ENCODE assay signal across 8 mouse cellular contexts in genomic region chr9:44478959-44479605, GRCm38 (mm10). TPM values are rescaled to one million over a fixed set of nuclear protein-coding genes. Genes with fewer than 3 reads are reported as not detected.
DNase-seq lines count a peak whose midpoint lies in the region; ATAC-seq and TF ChIP-seq lines count a peak whose summit lies in the region.

No protein-coding gene starts in this region.

- peaks cover 28% of the 10 kb centered on the region for H3K4me1 ChIP-seq in embryonic facial prominence, embryonic 15.5 days
- peaks cover 36% of the 10 kb centered on the region for H3K4me1 ChIP-seq in heart, embryonic 15.5 days (replicated peaks)
- peaks cover 41% of the 10 kb centered on the region for H3K4me1 ChIP-seq in liver, postnatal 0 days (ENCODE audit: insufficient read depth)

- H3K36me3 ChIP-seq in embryonic facial prominence, embryonic 15.5 days: no peaks in the 10 kb centered on the region
- no peaks in the 10 kb centered on the region for H3K36me3 ChIP-seq in heart, embryonic 15.5 days
- H3K36me3 ChIP-seq in liver, postnatal 0 days (replicated peaks; ENCODE audit: insufficient read depth, low read length): no peaks in the 10 kb centered on the region

- H3K4me3 ChIP-seq in embryonic facial prominence, embryonic 15.5 days (replicated peaks): peak overlapping the region; percentile 83
- H3K4me3 ChIP-seq in heart, embryonic 15.5 days: peak overlapping the region; percentile 79
- peak overlapping the region; percentile 57 for H3K4me3 ChIP-seq in liver, postnatal 0 days (ENCODE audit: low read depth, low read length)

- 0 out of 2 replicates have a peak, but pooled peaks have one; percentile 9 for TF ChIP-seq CTCF in liver, postnatal 0 days (IDR thresholded peaks at IDR 0.05; ENCODE audit: low read depth)

- H3K9me3 ChIP-seq in embryonic facial prominence, embryonic 15.5 days (replicated peaks): no peaks in the 10 kb centered on the region
- no peaks in the 10 kb centered on the region for H3K9me3 ChIP-seq in heart, embryonic 15.5 days (replicated peaks)
- no peaks in the 10 kb centered on the region for H3K9me3 ChIP-seq in liver, postnatal 0 days (ENCODE audit: low read length)

- peak overlapping the region; percentile 91 for H3K4me2 ChIP-seq in embryonic facial prominence, embryonic 15.5 days (replicated peaks)
- peak overlapping the region; percentile 89 for H3K4me2 ChIP-seq in heart, embryonic 15.5 days
- H3K4me2 ChIP-seq in liver, postnatal 0 days (ENCODE audit: low read depth, low read length): peak overlapping the region; percentile 87

- under 1% methylated on average over 29 of the region's 29 CpGs for WGBS in embryonic facial prominence, embryonic 15.5 days
- WGBS in heart, embryonic 15.5 days: under 1% methylated on average over 29 of the region's 29 CpGs
- WGBS in liver, postnatal 0 days (ENCODE audit: insufficient replicate concordance): under 1% methylated on average over 29 of the region's 29 CpGs

- H3K27me3 ChIP-seq in embryonic facial prominence, embryonic 15.5 days: no peaks in the 10 kb centered on the region
- H3K27me3 ChIP-seq in heart, embryonic 15.5 days: no peaks in the 10 kb centered on the region
- H3K27me3 ChIP-seq in liver, postnatal 0 days (ENCODE audit: insufficient read depth, low read length): peaks cover 12% of the 10 kb centered on the region; the same call in 1 of the 2 replicates

- peak overlapping the region; percentile 76 for H3K9ac ChIP-seq in embryonic facial prominence, embryonic 15.5 days
- H3K9ac ChIP-seq in heart, embryonic 15.5 days: peak overlapping the region; percentile 82
- H3K9ac ChIP-seq in liver, postnatal 0 days (replicated peaks): peak overlapping the region; percentile 53; the same call in 1 of the 2 replicates

- ATAC-seq in embryonic facial prominence, embryonic 15.5 days (ENCODE audit: insufficient number of reproducible peaks, low FRiP score, low TSS enrichment, low read depth): peak; percentile 81
- peak; percentile 41; the same call in 1 of the 2 replicates for ATAC-seq in heart, embryonic 15.5 days (replicated peaks; ENCODE audit: insufficient number of reproducible peaks, insufficient read depth, low FRiP score, low read depth)
- ATAC-seq in liver, postnatal 0 days: no peak

- peak overlapping the region; percentile 100 for H3K27ac ChIP-seq in embryonic facial prominence, embryonic 15.5 days (replicated peaks)
- H3K27ac ChIP-seq in heart, embryonic 15.5 days: peak overlapping the region; percentile 99
- peak overlapping the region; percentile 72 for H3K27ac ChIP-seq in liver, postnatal 0 days (ENCODE audit: low read depth)

- DNase-seq in CD4-positive helper T cell, adult 2 months (ENCODE audit: low read depth, low spot score): peak; percentile 42
- DNase-seq in adrenal gland, postnatal 14 days: peak; percentile 90
- peak; percentile 92 for DNase-seq in kidney, postnatal 10 days
- DNase-seq in liver, postnatal 0 days: peak; percentile 54
- peak; percentile 79 for DNase-seq in ovary, postnatal 36 days (ENCODE audit: low spot score)
- DNase-seq in T-cell, adult 2 months (ENCODE audit: low spot score): no peak

- no peak for TF ChIP-seq EP300 in liver, postnatal 0 days (IDR thresholded peaks at IDR 0.05; ENCODE audit: low read depth)

RNA-seq across cellular contexts. Expression of gene Bcl9l, which starts 3.5 kb away (rescaled TPM):
- total RNA-seq in adrenal gland, postnatal 14 days (2021): 59.3 and 61.7 TPM in 2 replicates
- polyA plus RNA-seq in embryonic facial prominence, embryonic 15.5 days (2015; fragmentation: Nextera tagmentation; extraction: Ambion mirVana): 21.2 and 21.8 TPM in 2 replicates
- polyA plus RNA-seq in heart, embryonic 15.5 days (2015; fragmentation: Nextera tagmentation; extraction: Ambion mirVana): 9.1 and 12.6 TPM in 2 replicates
- 2.0 and 2.2 TPM in 2 replicates for polyA plus RNA-seq in liver, postnatal 0 days (2015; fragmentation: Nextera tagmentation; extraction: Ambion mirVana)

RNA-seq across cellular contexts. Expression of gene Upk2, which starts 24.3 kb away (rescaled TPM):
- total RNA-seq in adrenal gland, postnatal 14 days (2021): not detected in 2 replicates
- polyA plus RNA-seq in embryonic facial prominence, embryonic 15.5 days (2015; fragmentation: Nextera tagmentation; extraction: Ambion mirVana): 2.1 and 3.3 TPM in 2 replicates
- 0.63 TPM in 1 of 2 replicates, not detected in the other for polyA plus RNA-seq in heart, embryonic 15.5 days (2015; fragmentation: Nextera tagmentation; extraction: Ambion mirVana)
- not detected in 2 replicates for polyA plus RNA-seq in liver, postnatal 0 days (2015; fragmentation: Nextera tagmentation; extraction: Ambion mirVana)

RNA-seq across cellular contexts. Expression of gene Foxr1, which starts 38.1 kb away (rescaled TPM):
- total RNA-seq in adrenal gland, postnatal 14 days (2021): not detected in 2 replicates
- not detected in 2 replicates for polyA plus RNA-seq in embryonic facial prominence, embryonic 15.5 days (2015; fragmentation: Nextera tagmentation; extraction: Ambion mirVana)
- not detected in 2 replicates for polyA plus RNA-seq in heart, embryonic 15.5 days (2015; fragmentation: Nextera tagmentation; extraction: Ambion mirVana)
- polyA plus RNA-seq in liver, postnatal 0 days (2015; fragmentation: Nextera tagmentation; extraction: Ambion mirVana): not detected in 2 replicates
